Mouse (Mus musculus) CH12.LX (cell line): ENCODE data around the gene Ccdc3.

ENCODE experiments used
- BHLHE40 ChIP-seq: IDR thresholded peaks from 2 replicates; pipeline ENCODE4 v1.6.1; 2011; ENCODE audit warnings: mild to moderate bottlenecking, low read depth, low read length, improper control_type of control experiment
- CTCF ChIP-seq, 2 experiments: IDR thresholded peaks in 1 of 2; conservative IDR thresholded peaks in 1 of 2; 2 replicates each; pipeline ENCODE4 v1.5.1; 2011 to 2012; ENCODE audit warnings: low read depth in 2 of 2, low read length in 2 of 2, improper control_type of control experiment in 1 of 2, inconsistent platforms in 1 of 2, mild to moderate bottlenecking in 1 of 2, moderate library complexity in 1 of 2
- E2F4 ChIP-seq: IDR thresholded peaks from 2 replicates; pipeline ENCODE4 v1.6.1; 2011; ENCODE audit warnings: low read depth, low read length, improper control_type of control experiment; ENCODE audit not compliant: insufficient replicate concordance
- EP300 ChIP-seq: IDR thresholded peaks from 2 replicates; pipeline ENCODE4 v1.6.1; 2011; ENCODE audit warnings: low read length, improper control_type of control experiment
- ETS1 ChIP-seq: conservative IDR thresholded peaks from 2 replicates; pipeline ENCODE4 v1.6.1; 2012; ENCODE audit warnings: low read depth, mild to moderate bottlenecking, inconsistent platforms, low read length, improper control_type of control experiment, moderate library complexity
- HCFC1 ChIP-seq: IDR thresholded peaks from 2 replicates; pipeline ENCODE4 v1.6.1; 2012; ENCODE audit warnings: low read depth, mild to moderate bottlenecking, inconsistent platforms, low read length, improper control_type of control experiment
- KAT2A ChIP-seq: IDR thresholded peaks from 2 replicates; pipeline ENCODE4 v1.6.1; 2012; ENCODE audit warnings: low read length, improper control_type of control experiment, inconsistent platforms; ENCODE audit not compliant: insufficient replicate concordance
- MAX ChIP-seq: IDR thresholded peaks from 2 replicates; pipeline ENCODE4 v1.6.1; 2011; ENCODE audit warnings: low read length, improper control_type of control experiment
- POLR2A ChIP-seq: IDR thresholded peaks from 2 replicates; pipeline ENCODE4 v1.6.1; 2011; ENCODE audit warnings: low read depth, mild to moderate bottlenecking, improper control_type of control experiment, low read length
- POLR2AphosphoS2 ChIP-seq: IDR thresholded peaks from 2 replicates; pipeline ENCODE4 v1.6.1; 2011; ENCODE audit warnings: low read depth, low read length, improper control_type of control experiment
- SMC3 ChIP-seq: IDR thresholded peaks from 2 replicates; pipeline ENCODE4 v1.6.1; 2011; ENCODE audit warnings: low read depth, low read length, improper control_type of control experiment
- USF1 ChIP-seq: IDR thresholded peaks from 2 replicates; pipeline ENCODE4 v1.6.1; 2014; ENCODE audit warnings: low read depth, mild to moderate bottlenecking, inconsistent platforms, low read length, improper control_type of control experiment
- ZKSCAN1 ChIP-seq: IDR thresholded peaks from 2 replicates; pipeline ENCODE4 v1.6.1; 2012; ENCODE audit warnings: low read depth, inconsistent platforms, low read length, improper control_type of control experiment, borderline replicate concordance

- TF ChIP-seq USF1 (no peak), SMC3 (no peak), CTCF (conservative IDR thresholded peaks at IDR 0.05 in 1 of 2, IDR thresholded peaks at IDR 0.05 in 1 of 2; ENCODE audit: low read depth in 2 of 2, low read length in 2 of 2) (no peak), ETS1 (no peak), ZKSCAN1 (no peak), POLR2A (no peak), BHLHE40 (no peak), MAX (no peak), EP300 (no peak), POLR2AphosphoS2 (no peak), HCFC1 (no peak), E2F4 (no peak), KAT2A (no peak)
Observed at GRCm38 (mm10) chr2:5095316-5095715, 42.3 kb upstream of the Ccdc3 start.
